Mouse (Mus musculus): Measurements from ENCODE around the gene H2al1h. TPM values are rescaled to one million over a fixed set of nuclear protein-coding genes. Genes with fewer than 3 reads are reported as not detected.
"Not testable (repeated sequence)": the region's sequence is repeated elsewhere in the genome, so short reads cannot be mapped to it uniquely, and the experiment has no call there.

H2al1h gene
- polyA plus RNA-seq, 1 experiment from 2014 or later = not detected

- not testable (repeated sequence) for DNase-seq; H3K4me2 ChIP-seq (ENCODE audit: low read length); ATAC-seq (ENCODE audit: low FRiP score, low TSS enrichment); H3K9me3 ChIP-seq (ENCODE audit: control insufficient read depth, low read length); H3K9ac ChIP-seq (replicated peaks; ENCODE audit: low read length); H3K27me3 ChIP-seq (ENCODE audit: control insufficient read depth, insufficient read depth, low read length); H3K27ac ChIP-seq (replicated peaks; ENCODE audit: low read depth, low read length); H3K36me3 ChIP-seq (ENCODE audit: control insufficient read depth, insufficient read depth, low read length); H3K4me3 ChIP-seq (replicated peaks; ENCODE audit: low read depth, low read length); H3K4me1 ChIP-seq (ENCODE audit: control insufficient read depth, insufficient read depth, low read length)
- no CpG with 5 or more reads among the region's 6 CpGs for WGBS
These were observed 12.8 kb upstream of the H2al1h start, which contains the start of gene H2al1d for GRCm38 (mm10) chrX:11308524-11308923. Gene H2al1d (plus strand): TSS chrX:11308824.

- not testable (repeated sequence) for H3K4me2 ChIP-seq (ENCODE audit: low read length); H3K4me3 ChIP-seq (replicated peaks; ENCODE audit: low read depth, low read length); ATAC-seq (ENCODE audit: low FRiP score, low TSS enrichment); DNase-seq; H3K36me3 ChIP-seq (ENCODE audit: control insufficient read depth, insufficient read depth, low read length); H3K27me3 ChIP-seq (ENCODE audit: control insufficient read depth, insufficient read depth, low read length); H3K9me3 ChIP-seq (ENCODE audit: control insufficient read depth, low read length); H3K9ac ChIP-seq (replicated peaks; ENCODE audit: low read length); H3K4me1 ChIP-seq (ENCODE audit: control insufficient read depth, insufficient read depth, low read length); H3K27ac ChIP-seq (replicated peaks; ENCODE audit: low read depth, low read length)
- no CpG with 5 or more reads among the region's 3 CpGs for WGBS
These were observed 9.7 kb upstream of the H2al1h start, which contains the start of gene H2al1e for GRCm38 (mm10) chrX:11311634-11312033. Gene H2al1e (plus strand): TSS chrX:11311934.

- not testable (repeated sequence) for DNase-seq; H3K4me1 ChIP-seq (ENCODE audit: control insufficient read depth, insufficient read depth, low read length); H3K27me3 ChIP-seq (ENCODE audit: control insufficient read depth, insufficient read depth, low read length); H3K4me3 ChIP-seq (replicated peaks; ENCODE audit: low read depth, low read length); H3K27ac ChIP-seq (replicated peaks; ENCODE audit: low read depth, low read length); H3K4me2 ChIP-seq (ENCODE audit: low read length); H3K36me3 ChIP-seq (ENCODE audit: control insufficient read depth, insufficient read depth, low read length); H3K9ac ChIP-seq (replicated peaks; ENCODE audit: low read length); ATAC-seq (ENCODE audit: low FRiP score, low TSS enrichment); H3K9me3 ChIP-seq (ENCODE audit: control insufficient read depth, low read length)
- no CpG with 5 or more reads among the region's 6 CpGs for WGBS
These were observed 6.4 kb upstream of the H2al1h start, which contains the start of gene H2al1f for GRCm38 (mm10) chrX:11314858-11315257. Gene H2al1f (plus strand): TSS chrX:11315158.

- not testable (repeated sequence) for DNase-seq; ATAC-seq (ENCODE audit: low FRiP score, low TSS enrichment); H3K36me3 ChIP-seq (ENCODE audit: control insufficient read depth, insufficient read depth, low read length); H3K27ac ChIP-seq (replicated peaks; ENCODE audit: low read depth, low read length); H3K27me3 ChIP-seq (ENCODE audit: control insufficient read depth, insufficient read depth, low read length); H3K9ac ChIP-seq (replicated peaks; ENCODE audit: low read length); H3K9me3 ChIP-seq (ENCODE audit: control insufficient read depth, low read length); H3K4me3 ChIP-seq (replicated peaks; ENCODE audit: low read depth, low read length); H3K4me1 ChIP-seq (ENCODE audit: control insufficient read depth, insufficient read depth, low read length); H3K4me2 ChIP-seq (ENCODE audit: low read length)
- WGBS = no CpG with 5 or more reads among the region's 3 CpGs
These were observed 3.3 kb upstream of the H2al1h start, which contains the start of gene H2al1g for GRCm38 (mm10) chrX:11317956-11318355. Gene H2al1g (plus strand): TSS chrX:11318256.

- H3K27ac ChIP-seq (replicated peaks; ENCODE audit: low read depth, low read length); DNase-seq; H3K4me3 ChIP-seq (replicated peaks; ENCODE audit: low read depth, low read length); ATAC-seq (ENCODE audit: low FRiP score, low TSS enrichment); H3K4me2 ChIP-seq (ENCODE audit: low read length); H3K4me1 ChIP-seq (ENCODE audit: control insufficient read depth, insufficient read depth, low read length); H3K27me3 ChIP-seq (ENCODE audit: control insufficient read depth, insufficient read depth, low read length); H3K36me3 ChIP-seq (ENCODE audit: control insufficient read depth, insufficient read depth, low read length); H3K9ac ChIP-seq (replicated peaks; ENCODE audit: low read length); H3K9me3 ChIP-seq (ENCODE audit: control insufficient read depth, low read length): not testable (repeated sequence)
- WGBS = 85% methylated on average over 2 of the region's 5 CpGs
These were observed 3.1 kb downstream of the H2al1h start, which contains the start of gene H2al1i for GRCm38 (mm10) chrX:11324359-11324758. Gene H2al1i (plus strand): TSS chrX:11324659.

- 88% methylated on average over 2 of the region's 2 CpGs for WGBS
- H3K9ac ChIP-seq (replicated peaks; ENCODE audit: low read length); DNase-seq; ATAC-seq (ENCODE audit: low FRiP score, low TSS enrichment); H3K4me1 ChIP-seq (ENCODE audit: control insufficient read depth, insufficient read depth, low read length); H3K4me3 ChIP-seq (replicated peaks; ENCODE audit: low read depth, low read length); H3K4me2 ChIP-seq (ENCODE audit: low read length); H3K27me3 ChIP-seq (ENCODE audit: control insufficient read depth, insufficient read depth, low read length); H3K27ac ChIP-seq (replicated peaks; ENCODE audit: low read depth, low read length); H3K36me3 ChIP-seq (ENCODE audit: control insufficient read depth, insufficient read depth, low read length); H3K9me3 ChIP-seq (ENCODE audit: control insufficient read depth, low read length): not testable (repeated sequence)
These were observed 6.2 kb downstream of the H2al1h start, which contains the start of gene H2al1j for GRCm38 (mm10) chrX:11327522-11327921. Gene H2al1j (plus strand): TSS chrX:11327822.

- no peak for ATAC-seq (ENCODE audit: low FRiP score, low TSS enrichment)
- no peaks in the 10 kb centered on the region for H3K36me3 ChIP-seq (ENCODE audit: control insufficient read depth, insufficient read depth, low read length)
- WGBS = 65% methylated on average over 9 of the region's 9 CpGs
These were observed 24.5 kb downstream of the H2al1h start for GRCm38 (mm10) chrX:11345762-11346161.

GRCm38 (mm10) chrX:11346756-11347155 is 25.5 kb downstream of the H2al1h start:
- H3K4me3 ChIP-seq (replicated peaks; ENCODE audit: low read depth, low read length) = no peak overlapping the region
- H3K27ac ChIP-seq (replicated peaks; ENCODE audit: low read depth, low read length) = no peak overlapping the region
- ATAC-seq (ENCODE audit: low FRiP score, low TSS enrichment) (no peak), DNase-seq (no peak)
- H3K9me3 ChIP-seq (ENCODE audit: control insufficient read depth, low read length) = no peaks in the 10 kb centered on the region
- no peaks in the 10 kb centered on the region for H3K4me1 ChIP-seq (ENCODE audit: control insufficient read depth, insufficient read depth, low read length)
- WGBS = 88% methylated on average over 3 of the region's 3 CpGs
- H3K4me2 ChIP-seq (ENCODE audit: low read length) = no peak overlapping the region
- no peaks in the 10 kb centered on the region for H3K36me3 ChIP-seq (ENCODE audit: control insufficient read depth, insufficient read depth, low read length)
- no peak overlapping the region for H3K9ac ChIP-seq (replicated peaks; ENCODE audit: low read length)
- H3K27me3 ChIP-seq (ENCODE audit: control insufficient read depth, insufficient read depth, low read length) = no peaks in the 10 kb centered on the region

More at GRCm38 (mm10) chrX:11345762-11346161, 24.5 kb downstream of the H2al1h start:
- no peak overlapping the region for H3K4me2 ChIP-seq (ENCODE audit: low read length)
- no peak overlapping the region for H3K9ac ChIP-seq (replicated peaks; ENCODE audit: low read length)
- peak; percentile 45 for DNase-seq
- H3K27ac ChIP-seq (replicated peaks; ENCODE audit: low read depth, low read length) = no peak overlapping the region
- no peaks in the 10 kb centered on the region for H3K4me1 ChIP-seq (ENCODE audit: control insufficient read depth, insufficient read depth, low read length)
- no peaks in the 10 kb centered on the region for H3K9me3 ChIP-seq (ENCODE audit: control insufficient read depth, low read length)
- no peak overlapping the region for H3K4me3 ChIP-seq (replicated peaks; ENCODE audit: low read depth, low read length)
- H3K27me3 ChIP-seq (ENCODE audit: control insufficient read depth, insufficient read depth, low read length) = no peaks in the 10 kb centered on the region

- no peak overlapping the region for H3K27ac ChIP-seq (replicated peaks; ENCODE audit: low read depth, low read length)
- 78% methylated on average over 6 of the region's 6 CpGs for WGBS
These were observed 39.5 kb downstream of the H2al1h start for GRCm38 (mm10) chrX:11360823-11361222.

More at GRCm38 (mm10) chrX:11360823-11361222, 39.5 kb downstream of the H2al1h start:
- H3K9ac ChIP-seq (replicated peaks; ENCODE audit: low read length) = no peak overlapping the region
- no peaks in the 10 kb centered on the region for H3K9me3 ChIP-seq (ENCODE audit: control insufficient read depth, low read length)
- no peaks in the 10 kb centered on the region for H3K27me3 ChIP-seq (ENCODE audit: control insufficient read depth, insufficient read depth, low read length)
- H3K4me1 ChIP-seq (ENCODE audit: control insufficient read depth, insufficient read depth, low read length) = no peaks in the 10 kb centered on the region
- no peaks in the 10 kb centered on the region for H3K36me3 ChIP-seq (ENCODE audit: control insufficient read depth, insufficient read depth, low read length)
- no peak overlapping the region for H3K4me2 ChIP-seq (ENCODE audit: low read length)
- DNase-seq = no peak
- no peak for ATAC-seq (ENCODE audit: low FRiP score, low TSS enrichment)
- no peak overlapping the region for H3K4me3 ChIP-seq (replicated peaks; ENCODE audit: low read depth, low read length)
